Mouse (Mus musculus): ENCODE data around the gene Tspan15.

Gene Tspan15

DNA sequence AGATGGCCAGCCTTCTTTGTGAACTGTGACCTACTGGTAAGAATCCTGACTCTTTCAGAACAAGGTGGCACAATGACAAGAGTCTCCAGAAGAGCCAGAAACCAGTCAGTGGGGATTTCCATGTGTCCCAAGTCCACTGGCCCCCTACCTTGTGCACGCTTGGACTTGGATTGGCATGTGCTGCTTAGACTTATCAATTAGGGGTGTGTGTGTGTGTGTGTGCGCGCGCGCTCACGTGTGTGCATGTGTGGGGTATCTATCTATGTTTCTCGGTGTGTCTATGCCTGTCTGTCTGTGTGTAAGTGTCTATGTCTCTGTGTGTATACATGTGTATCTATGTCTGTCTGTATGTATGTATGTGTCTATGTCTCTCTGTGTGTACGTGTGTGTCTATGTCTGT, 15.4 kb downstream of the Tspan15 start:
- CTCF ChIA-PET, result interaction anchor here in 1 of 4 experiments (1.2 kb wide), 1 partner anchor 45 kb away, joined by 3 read pairs; no protein-coding TSS in a partner anchor
- POLR2A ChIA-PET, result interaction anchor here in 2 of 4 experiments (1.4 to 1.8 kb wide), 3 partner anchors 16 to 42 kb away, joined by 3 to 6 read pairs (median 3); no protein-coding TSS in a partner anchor

DNA sequence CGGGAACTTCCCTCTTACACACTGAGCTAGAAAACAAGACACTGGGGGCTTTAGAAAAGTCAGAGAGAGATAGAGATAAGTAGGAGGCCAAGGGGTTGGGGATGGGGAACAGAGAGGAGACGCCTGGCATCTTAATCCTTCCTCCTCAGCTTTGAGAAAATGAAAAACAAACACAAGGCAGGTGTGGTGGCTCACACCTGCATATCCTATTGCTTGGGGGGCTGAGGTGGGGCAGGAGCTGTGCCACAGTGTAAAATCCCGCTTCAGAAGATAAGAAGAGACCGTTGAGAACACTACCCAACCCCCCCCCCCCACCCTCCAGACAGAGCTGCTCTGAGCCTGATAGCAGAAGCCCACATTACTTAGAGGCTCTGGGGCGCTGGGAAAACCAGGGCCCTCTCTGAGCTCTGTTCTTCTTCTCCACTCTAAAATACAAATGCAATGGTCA, 15.9 kb downstream of the Tspan15 start:
- ChIA-PET POLR2A (interaction anchor here in 2 of 4 experiments (0.7 to 1.5 kb wide), 3 partner anchors 17 to 568 kb away, joined by 3 read pairs; no protein-coding TSS in a partner anchor), CTCF (interaction anchor here in 2 of 4 experiments (0.7 to 1.2 kb wide), 2 partner anchors 36 to 46 kb away, joined by 3 read pairs; no protein-coding TSS in a partner anchor)

DNA sequence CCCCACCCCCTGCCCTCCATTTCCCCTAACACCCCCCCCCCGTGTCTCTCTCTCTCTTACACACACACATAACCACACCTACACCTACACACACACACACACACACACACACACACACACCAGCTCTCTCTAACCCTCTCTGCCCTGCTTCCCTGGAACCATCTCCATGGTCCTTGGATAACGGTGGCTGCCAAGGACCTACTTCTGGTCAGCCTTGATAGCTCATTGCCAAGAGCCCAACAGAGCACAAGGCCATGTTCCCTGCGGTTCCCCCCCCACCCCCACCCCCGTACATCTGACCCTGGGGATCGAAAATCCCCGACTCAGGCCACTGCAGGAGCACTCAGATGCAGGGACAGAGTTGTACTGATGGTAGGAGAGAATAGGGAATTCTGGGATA, 19.7 kb downstream of the Tspan15 start:
- ChIA-PET CTCF (interaction anchor here in 2 of 4 experiments (0.6 to 1.3 kb wide), 3 partner anchors 25 to 199 kb away, joined by 3 to 6 read pairs (median 3); no protein-coding TSS in a partner anchor), POLR2A (interaction anchor here in 2 of 4 experiments (0.6 to 3.5 kb wide), 8 partner anchors 9 to 209 kb away, joined by 3 to 17 read pairs (median 4); no protein-coding TSS in a partner anchor)

- CTCF ChIA-PET, result interaction anchor here in 3 of 4 experiments (0.5 to 1.0 kb wide), 6 partner anchors 11 to 1009 kb away, joined by 3 to 6 read pairs (median 3); no protein-coding TSS in a partner anchor
- POLR2A ChIA-PET, result interaction anchor here in 2 of 4 experiments (0.7 to 4.1 kb wide), 6 partner anchors 8 to 279 kb away, joined by 3 to 17 read pairs (median 4); partner anchors contain the start of gene Vps26a (in 1 of the 2)
Observed at GRCm38 (mm10) chr10:62208241-62208896, 22.7 kb downstream of the Tspan15 start.

DNA sequence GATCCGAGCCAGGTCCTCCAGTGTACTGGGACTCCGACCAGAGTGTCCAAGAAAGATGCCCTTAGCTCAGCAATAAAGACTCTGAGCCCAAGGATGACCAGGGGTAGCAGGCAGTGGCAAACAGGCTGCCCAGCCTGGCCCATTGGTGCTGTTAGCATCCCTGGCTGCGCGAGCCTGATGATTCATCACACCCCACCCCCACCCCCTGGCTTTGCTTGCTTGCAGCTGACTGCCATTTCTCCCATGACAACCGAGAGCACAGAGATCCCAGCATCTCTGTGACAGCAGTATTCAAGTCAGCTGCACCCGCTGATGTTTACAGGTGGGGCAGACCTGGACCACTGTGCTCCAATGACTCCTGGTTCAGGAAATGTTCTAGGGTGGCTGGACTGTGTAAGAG, 28.5 kb downstream of the Tspan15 start:
- POLR2A ChIA-PET, result interaction anchor here in 3 of 4 experiments (0.6 to 2.1 kb wide), 3 partner anchors 16 to 202 kb away, joined by 3 to 6 read pairs (median 4); no protein-coding TSS in a partner anchor
- CTCF ChIA-PET, result interaction anchor here in 1 of 4 experiments (0.6 kb wide), 1 partner anchor 860 kb away, joined by 5 read pairs; no protein-coding TSS in a partner anchor

DNA sequence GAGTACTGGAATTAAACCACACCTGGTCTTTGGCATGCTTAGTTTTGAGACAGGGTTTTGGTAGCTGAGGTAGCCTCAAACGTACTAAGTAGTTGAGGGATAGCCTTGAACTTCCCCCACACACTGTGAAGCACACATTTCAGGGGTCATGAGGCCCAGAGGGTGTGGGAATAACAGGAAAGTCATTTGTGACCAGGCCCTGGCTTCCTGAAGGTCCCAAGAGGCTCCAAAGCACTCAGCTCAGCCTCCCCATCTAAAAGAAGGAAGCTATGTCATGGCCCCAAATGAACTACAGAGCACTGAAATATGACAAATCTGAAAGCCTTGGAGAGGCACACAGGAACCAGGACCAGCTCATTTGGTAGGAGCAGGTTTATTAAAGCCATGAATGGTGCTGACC, 32.2 kb downstream of the Tspan15 start:
- ChIA-PET POLR2A (interaction anchor here in 2 of 4 experiments (0.9 to 1.3 kb wide), 4 partner anchors 9 to 62 kb away, joined by 3 to 4 read pairs (median 4); no protein-coding TSS in a partner anchor), CTCF (interaction anchor here in 2 of 4 experiments (0.7 to 2.0 kb wide), 3 partner anchors 16 to 65 kb away, joined by 3 to 11 read pairs (median 5); no protein-coding TSS in a partner anchor)

DNA sequence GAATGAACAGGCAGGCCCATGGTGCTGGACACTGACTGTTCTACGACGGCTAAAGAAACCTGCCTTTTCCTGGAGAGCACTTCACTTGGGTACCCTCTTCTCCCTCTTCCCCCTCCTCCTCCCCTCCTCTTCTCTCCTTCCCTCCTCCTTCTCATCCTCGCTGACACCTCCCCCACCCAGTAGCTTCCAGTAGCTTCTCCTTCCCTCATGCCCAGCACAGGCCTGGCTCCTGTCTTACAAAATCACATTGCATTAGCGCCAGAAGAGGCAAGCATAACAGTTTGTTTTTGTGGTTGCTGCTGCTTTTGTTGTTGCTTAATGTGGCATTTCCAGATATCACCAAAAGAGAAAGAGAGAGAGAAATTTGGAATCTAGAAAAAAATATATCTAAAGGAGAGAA, 33.6 kb downstream of the Tspan15 start:
- POLR2A ChIA-PET, result interaction anchor here in 1 of 4 experiments (0.6 to 1.0 kb wide), 2 partner anchors 13 to 80 kb away, joined by 3 to 4 read pairs; no protein-coding TSS in a partner anchor
- CTCF ChIA-PET, result interaction anchor here in 3 of 4 experiments (0.6 to 1.1 kb wide), 3 partner anchors 11 to 12 kb away, joined by 3 to 6 read pairs (median 4); no protein-coding TSS in a partner anchor

GRCm38 (mm10) chr10:62195376-62195775, 35.7 kb downstream of the Tspan15 start:
- POLR2A ChIA-PET, result interaction anchor here in 2 of 4 experiments (0.7 to 1.3 kb wide), 6 partner anchors 16 to 57 kb away, joined by 3 to 6 read pairs (median 3); partner anchors contain the start of gene Tacr2 (in 1 of the 2)
- CTCF ChIA-PET, result interaction anchor here in 3 of 4 experiments (0.6 to 1.5 kb wide), 9 partner anchors 9 to 712 kb away, joined by 3 to 8 read pairs (median 4); no protein-coding TSS in a partner anchor

DNA sequence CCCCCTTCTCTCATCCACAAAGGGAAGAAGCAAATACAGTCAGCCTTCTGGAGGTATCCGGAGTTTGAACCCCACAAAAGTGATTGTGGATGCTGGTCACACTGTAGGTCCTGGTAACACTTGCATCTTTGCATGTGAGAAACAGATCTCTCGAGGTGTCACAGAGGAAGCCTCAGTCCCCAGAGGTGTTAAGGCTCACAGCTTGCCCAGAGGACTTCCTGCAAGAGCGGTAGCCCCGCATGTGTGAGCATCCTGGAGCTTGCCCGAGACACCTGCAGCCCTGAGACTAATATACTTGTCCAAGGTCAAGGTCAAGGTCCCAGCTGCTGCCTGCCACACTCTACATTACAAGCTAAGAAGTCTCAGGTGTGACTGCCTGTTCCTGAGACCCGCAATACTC, 36.1 kb downstream of the Tspan15 start:
- POLR2A ChIA-PET, result interaction anchor here in 2 of 4 experiments (0.7 to 1.6 kb wide), 5 partner anchors 17 to 57 kb away, joined by 3 to 6 read pairs (median 3); partner anchors contain the start of gene Tacr2 (in 1 of the 2)
- CTCF ChIA-PET, result interaction anchor here in 3 of 4 experiments (0.7 to 1.5 kb wide), 7 partner anchors 8 to 47 kb away, joined by 3 to 8 read pairs (median 4); no protein-coding TSS in a partner anchor

DNA sequence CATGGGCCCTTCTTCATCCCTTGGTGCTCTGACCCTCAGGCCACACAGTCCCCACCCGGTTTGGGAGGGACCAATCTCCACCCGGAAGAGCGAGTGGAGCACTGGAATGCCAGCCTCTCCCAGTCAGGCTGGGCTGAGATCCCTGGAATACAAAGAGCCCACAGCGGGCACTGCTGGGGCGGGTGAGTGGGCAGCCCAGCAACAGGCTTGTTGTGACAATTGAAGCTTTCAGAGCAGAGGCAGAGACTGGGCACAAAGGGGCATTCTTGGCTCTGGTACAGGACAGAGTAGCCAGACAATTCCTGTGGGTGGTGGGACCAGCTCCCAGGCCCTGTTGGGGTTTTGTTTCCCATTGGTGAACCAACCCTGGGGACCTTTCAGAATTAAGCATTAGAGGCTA, 36.6 kb downstream of the Tspan15 start:
- ChIA-PET CTCF (interaction anchor here in 2 of 4 experiments (1.4 to 1.5 kb wide), 3 partner anchors 8 to 26 kb away, joined by 3 to 8 read pairs (median 4); no protein-coding TSS in a partner anchor), POLR2A (interaction anchor here in 2 of 4 experiments (0.6 to 1.6 kb wide), 6 partner anchors 17 to 174 kb away, joined by 3 to 6 read pairs (median 3); partner anchors contain the start of gene Tacr2 (in 1 of the 2))

DNA sequence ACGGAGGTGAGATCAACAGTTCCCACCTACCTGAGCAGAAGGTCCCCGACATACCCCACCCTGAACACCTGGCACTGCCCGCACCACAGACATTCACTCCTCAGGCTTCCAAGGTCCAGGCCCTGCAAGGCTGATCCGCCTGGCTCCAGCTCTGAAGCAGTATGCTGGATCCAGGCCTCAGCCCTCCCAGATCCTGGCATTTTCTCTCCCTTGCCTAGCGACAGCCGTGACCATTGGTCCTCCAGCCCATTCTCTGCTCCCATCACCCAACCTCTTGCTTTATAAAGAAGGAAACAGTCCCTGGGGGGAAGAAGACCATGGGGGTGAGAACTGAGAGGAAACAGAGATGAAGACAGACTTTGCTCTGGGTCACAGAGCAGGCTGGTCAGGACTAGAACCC, 37.0 kb downstream of the Tspan15 start:
- ChIA-PET CTCF (interaction anchor here in 1 of 4 experiments (1.9 kb wide), 1 partner anchor 67 kb away, joined by 6 read pairs; no protein-coding TSS in a partner anchor), POLR2A (interaction anchor here in 2 of 4 experiments (0.6 to 1.6 kb wide), 3 partner anchors 23 to 174 kb away, joined by 3 to 5 read pairs (median 3); no protein-coding TSS in a partner anchor)

GRCm38 (mm10) chr10:62192701-62193157, 38.3 kb downstream of the Tspan15 start:
- CTCF ChIA-PET, result interaction anchor here in 2 of 4 experiments (0.9 to 2.0 kb wide), 3 partner anchors 10 to 68 kb away, joined by 3 to 9 read pairs (median 6); no protein-coding TSS in a partner anchor
- POLR2A ChIA-PET, result interaction anchor here in 3 of 4 experiments (0.6 to 1.8 kb wide), 8 partner anchors 33 to 294 kb away, joined by 3 to 8 read pairs (median 3); partner anchors contain the start of gene Vps26a (in 1 of the 3)

- ChIA-PET CTCF (interaction anchor here in 3 of 4 experiments (0.5 to 1.7 kb wide), 5 partner anchors 8 to 71 kb away, joined by 3 to 11 read pairs (median 6); no protein-coding TSS in a partner anchor), POLR2A (interaction anchor here in 2 of 4 experiments (0.9 to 1.4 kb wide), 3 partner anchors 8 to 46 kb away, joined by 3 to 4 read pairs (median 3); no protein-coding TSS in a partner anchor)
Observed at GRCm38 (mm10) chr10:62190821-62191220, 40.2 kb downstream of the Tspan15 start.

DNA sequence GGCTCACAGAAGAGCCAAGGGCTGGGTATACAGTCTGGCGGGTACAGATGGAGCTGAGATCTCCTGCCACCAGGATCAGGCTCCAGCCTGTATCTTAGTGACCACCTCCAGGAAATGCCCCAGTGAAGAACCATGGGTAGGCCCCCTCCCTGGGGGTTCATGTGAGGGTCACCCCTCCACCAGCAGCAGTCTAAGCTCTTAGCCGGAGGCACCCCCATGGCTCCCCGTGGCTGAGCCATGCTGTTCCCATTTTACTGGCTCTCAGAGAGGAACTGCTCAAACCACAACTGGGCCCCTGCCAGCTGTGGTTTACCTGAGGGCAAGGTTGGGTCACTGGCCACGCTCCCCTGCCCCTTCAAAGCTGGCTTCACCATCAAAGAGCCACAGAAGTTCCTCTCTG, 41.1 kb downstream of the Tspan15 start:
- ChIA-PET POLR2A (interaction anchor here in 2 of 4 experiments (0.6 to 1.4 kb wide), 4 partner anchors 9 to 57 kb away, joined by 3 to 4 read pairs (median 4); no protein-coding TSS in a partner anchor), CTCF (interaction anchor here in 3 of 4 experiments (1.0 to 1.7 kb wide), 4 partner anchors 54 to 71 kb away, joined by 3 to 11 read pairs (median 4); no protein-coding TSS in a partner anchor)

DNA sequence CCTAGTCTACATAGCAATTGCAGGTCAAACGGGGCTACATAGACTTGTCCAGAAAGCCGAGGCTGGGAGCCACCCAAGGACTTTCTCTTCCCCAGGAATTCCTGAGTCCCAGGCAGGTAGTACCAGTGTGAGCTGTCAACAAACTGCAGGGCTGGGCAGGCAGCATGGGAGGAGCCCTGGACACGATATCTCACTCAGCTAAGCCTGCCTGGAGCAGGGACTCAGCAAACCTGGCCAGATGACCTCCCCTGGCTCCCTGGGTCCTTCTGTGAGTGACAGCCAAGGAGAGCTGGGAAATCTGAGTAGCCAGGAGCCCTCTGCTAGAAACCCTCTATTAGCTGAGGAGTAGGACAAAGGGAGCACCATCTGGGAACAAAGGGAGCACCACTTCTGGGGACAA, 41.7 kb downstream of the Tspan15 start:
- ChIA-PET CTCF (interaction anchor here (0.6 to 1.7 kb wide), 5 partner anchors 54 to 419 kb away, joined by 3 to 11 read pairs (median 3); no protein-coding TSS in a partner anchor), POLR2A (interaction anchor here in 2 of 4 experiments (0.6 to 1.4 kb wide), 3 partner anchors 10 to 58 kb away, joined by 3 to 4 read pairs (median 4); no protein-coding TSS in a partner anchor)

DNA sequence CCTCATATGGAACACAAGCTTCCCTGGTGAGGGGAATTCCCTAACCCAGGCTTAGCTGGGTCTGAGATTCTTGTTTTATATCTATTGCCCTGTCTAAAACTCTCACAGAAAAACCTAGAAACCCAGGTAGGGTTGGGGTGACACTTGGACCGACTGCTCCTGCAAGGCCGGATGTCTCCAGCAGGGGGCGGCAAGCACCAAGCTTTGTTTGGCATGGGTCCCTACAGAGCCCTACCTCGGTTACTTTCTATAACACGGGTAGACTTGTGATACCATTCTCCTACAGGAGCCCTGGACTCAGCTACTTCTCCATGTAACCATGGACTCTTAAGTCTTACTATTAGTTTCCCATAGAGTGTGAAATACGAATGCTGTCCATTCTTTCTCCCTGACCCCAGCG, 44.2 kb downstream of the Tspan15 start:
- POLR2A ChIA-PET, result interaction anchor here in 3 of 4 experiments (0.5 to 1.6 kb wide), 13 partner anchors 16 to 435 kb away, joined by 3 to 8 read pairs (median 4); partner anchors contain the start of gene Neurog3 (in 1 of the 3)
- CTCF ChIA-PET, result interaction anchor here (0.6 to 4.4 kb wide), 31 partner anchors 8 to 442 kb away, joined by 3 to 49 read pairs (median 4); no protein-coding TSS in a partner anchor

GRCm38 (mm10) chr10:62183053-62183452, 48.0 kb downstream of the Tspan15 start:
- POLR2A ChIA-PET, result interaction anchor here (0.7 to 1.6 kb wide), 11 partner anchors 10 to 967 kb away, joined by 3 to 5 read pairs (median 3); no protein-coding TSS in a partner anchor
- CTCF ChIA-PET, result interaction anchor here (0.6 to 4.0 kb wide), 78 partner anchors 8 to 503 kb away, joined by 3 to 84 read pairs (median 4); partner anchors contain the start of genes Neurog3 (in 2 of the 4), Sar1a (in 1 of the 4) and Tacr2 (in 1 of the 4)
